8 mouse cellular contexts compared by ENCODE assay signal in genomic region chr17:70847086-70847485, GRCm38 (mm10). TPM values are rescaled to one million over a fixed set of nuclear protein-coding genes. Genes with fewer than 3 reads are reported as not detected.
A peak's percentile ranks its signal among the peaks of the same experiment; 100 is the strongest.
DNase-seq lines count a peak whose midpoint lies in the region; ATAC-seq lines count a peak whose summit lies in the region.

No protein-coding gene starts in this region.

- no peaks in the 10 kb centered on the region for H3K9me3 ChIP-seq in embryonic facial prominence, embryonic 12.5 days
- no peaks in the 10 kb centered on the region for H3K9me3 ChIP-seq in hindbrain, embryonic 16.5 days (ENCODE audit: control insufficient read depth, low read length)
- H3K9me3 ChIP-seq in liver, embryonic 11.5 days (ENCODE audit: control insufficient read depth, low read length) = no peaks in the 10 kb centered on the region

- peak overlapping the region; percentile 44; the same call in 1 of the 2 replicates for H3K9ac ChIP-seq in embryonic facial prominence, embryonic 12.5 days
- no peak overlapping the region for H3K9ac ChIP-seq in hindbrain, embryonic 16.5 days (ENCODE audit: low read depth, low read length)
- no peak overlapping the region for H3K9ac ChIP-seq in liver, embryonic 11.5 days (ENCODE audit: low read depth, low read length)

- ATAC-seq in embryonic facial prominence, embryonic 12.5 days (ENCODE audit: insufficient number of reproducible peaks, insufficient read depth, low FRiP score, low TSS enrichment) = no peak
- no peak for ATAC-seq in hindbrain, embryonic 16.5 days
- ATAC-seq in liver, embryonic 11.5 days (replicated peaks; ENCODE audit: low FRiP score) = no peak

- DNase-seq in testis, postnatal 10 days (ENCODE audit: low spot score) = peak; percentile 60
- no peak for DNase-seq in testis, postnatal 14 days (ENCODE audit: low spot score)
- DNase-seq in liver, embryonic 11.5 days (ENCODE audit: low spot score) = no peak
- DNase-seq in natural killer cell, adult 2 months (ENCODE audit: low spot score in 2 of 2) = peak; percentile 62 to 67
- no peak for DNase-seq in ovary, postnatal 36 days (ENCODE audit: low spot score)
- no peak for DNase-seq in urinary bladder, postnatal 10 days (ENCODE audit: low spot score)

- H3K27me3 ChIP-seq in embryonic facial prominence, embryonic 12.5 days = no peaks in the 10 kb centered on the region
- H3K27me3 ChIP-seq in hindbrain, embryonic 16.5 days (replicated peaks; ENCODE audit: control insufficient read depth, insufficient read depth, low read length) = no peaks in the 10 kb centered on the region
- H3K27me3 ChIP-seq in liver, embryonic 11.5 days (replicated peaks; ENCODE audit: control insufficient read depth, insufficient read depth, low read length) = 0 out of 2 replicates have a peak, but pooled peaks cover 3% of the 10 kb centered on the region

- peak overlapping the region; percentile 86 for H3K4me2 ChIP-seq in embryonic facial prominence, embryonic 12.5 days (replicated peaks)
- peak overlapping the region; percentile 18 for H3K4me2 ChIP-seq in hindbrain, embryonic 16.5 days (ENCODE audit: low read length)
- peak overlapping the region; percentile 99 for H3K4me2 ChIP-seq in liver, embryonic 11.5 days

- peaks cover 16% of the 10 kb centered on the region; the same call in 1 of the 2 replicates for H3K4me1 ChIP-seq in embryonic facial prominence, embryonic 12.5 days
- peaks cover 28% of the 10 kb centered on the region for H3K4me1 ChIP-seq in hindbrain, embryonic 16.5 days (ENCODE audit: control insufficient read depth, insufficient read depth, low read depth, low read length)
- no peaks in the 10 kb centered on the region; the same call in 1 of the 2 replicates for H3K4me1 ChIP-seq in liver, embryonic 11.5 days (replicated peaks; ENCODE audit: control insufficient read depth, insufficient read depth, low read length)

- peaks cover 35% of the 10 kb centered on the region for H3K36me3 ChIP-seq in embryonic facial prominence, embryonic 12.5 days
- no peaks in the 10 kb centered on the region for H3K36me3 ChIP-seq in hindbrain, embryonic 16.5 days (ENCODE audit: control insufficient read depth, insufficient read depth, low read length)
- H3K36me3 ChIP-seq in liver, embryonic 11.5 days (ENCODE audit: control insufficient read depth, insufficient read depth, low read length) = peaks cover 6% of the 10 kb centered on the region; the same call in 1 of the 2 replicates

- WGBS in embryonic facial prominence, embryonic 12.5 days = 4% methylated on average over 4 of the region's 4 CpGs
- 3% methylated on average over 4 of the region's 4 CpGs for WGBS in hindbrain, embryonic 16.5 days
- 5% methylated on average over 4 of the region's 4 CpGs for WGBS in liver, embryonic 11.5 days

- H3K27ac ChIP-seq in embryonic facial prominence, embryonic 12.5 days = no peak overlapping the region
- H3K27ac ChIP-seq in hindbrain, embryonic 16.5 days (ENCODE audit: low read depth, low read length) = no peak overlapping the region
- no peak overlapping the region for H3K27ac ChIP-seq in liver, embryonic 11.5 days (ENCODE audit: low read depth, low read length)

- peak overlapping the region; percentile 19 for H3K4me3 ChIP-seq in embryonic facial prominence, embryonic 12.5 days
- H3K4me3 ChIP-seq in hindbrain, embryonic 16.5 days (ENCODE audit: low read length) = no peak overlapping the region
- no peak overlapping the region for H3K4me3 ChIP-seq in liver, embryonic 11.5 days (ENCODE audit: low read depth, low read length)

RNA-seq across cellular contexts. Expression of gene Tgif1, which starts 6.3 kb away (rescaled TPM):
- 113 and 126 TPM in 2 replicates for polyA plus RNA-seq in embryonic facial prominence, embryonic 12.5 days (2016; fragmentation: Nextera tagmentation; extraction: Ambion mirVana)
- 13.2 and 14.5 TPM in 2 replicates for polyA plus RNA-seq in hindbrain, embryonic 16.5 days (2015; fragmentation: Nextera tagmentation; extraction: Ambion mirVana)
- polyA plus RNA-seq in liver, embryonic 11.5 days (2014; fragmentation: Nextera tagmentation; extraction: Ambion mirVana) = 26.6 and 30.8 TPM in 2 replicates

Comparison
In these comparisons a context has a peak if more than half of its experiments do, and no peak if none do; other contexts are left out.
1. DNase-seq: peak in testis, postnatal 10 days (single experiment) and natural killer cell, adult 2 months (2 of 2); none in testis, postnatal 14 days (single experiment), liver, embryonic 11.5 days (single experiment), ovary, postnatal 36 days (single experiment) and urinary bladder, postnatal 10 days (single experiment).
2. H3K4me2 ChIP-seq: peak in every context shown above with its lines; median percentile 99 in liver, embryonic 11.5 days; 86 in embryonic facial prominence, embryonic 12.5 days; 18 in hindbrain, embryonic 16.5 days.